Mouse (Mus musculus) mesoderm, embryonic 11.5 days (tissue): ENCODE measurements around the gene Olfr419.

Experiments
- DNase-seq: peaks from one replicate; pipeline ENCODE4 v3.0.0-alpha.2; 2012; ENCODE audit warnings: low read depth, low spot score

Olfr419 gene

GRCm38 (mm10) chr1:174251961-174252360, at the start of gene Olfr419:
TSS of gene Olfr419 (minus strand) at chr1:174252061.
- no peak for DNase-seq

- no peak for DNase-seq
Measured at GRCm38 (mm10) chr1:174270643-174271042, 18.8 kb upstream of the Olfr419 start.

DNA sequence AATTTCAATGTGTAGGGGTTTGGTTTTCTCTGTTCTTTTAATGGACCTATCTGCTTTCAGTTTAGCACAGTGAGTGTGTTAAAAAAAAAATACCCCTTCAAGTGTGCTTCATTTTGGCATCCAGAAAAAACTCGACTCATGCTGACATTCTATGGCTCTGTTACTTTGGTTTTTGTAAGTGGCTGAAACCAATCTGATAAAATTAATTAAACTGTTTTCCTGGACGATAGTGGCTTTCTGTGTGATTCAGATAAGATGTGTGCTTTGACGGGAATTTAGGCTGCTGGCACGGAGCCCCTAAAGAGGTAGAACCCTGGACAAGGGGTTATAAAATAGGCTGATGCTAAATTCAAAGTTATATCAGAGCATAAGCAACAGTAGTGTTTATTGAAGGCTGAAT, 17.3 kb upstream of the Olfr419 start:
- DNase-seq = no peak

GRCm38 (mm10) chr1:174267816-174268215, 16.0 kb upstream of the Olfr419 start:
- DNase-seq = no peak

- DNase-seq = no peak
Measured at GRCm38 (mm10) chr1:174250376-174250775, 1.5 kb downstream of the Olfr419 start.

DNA sequence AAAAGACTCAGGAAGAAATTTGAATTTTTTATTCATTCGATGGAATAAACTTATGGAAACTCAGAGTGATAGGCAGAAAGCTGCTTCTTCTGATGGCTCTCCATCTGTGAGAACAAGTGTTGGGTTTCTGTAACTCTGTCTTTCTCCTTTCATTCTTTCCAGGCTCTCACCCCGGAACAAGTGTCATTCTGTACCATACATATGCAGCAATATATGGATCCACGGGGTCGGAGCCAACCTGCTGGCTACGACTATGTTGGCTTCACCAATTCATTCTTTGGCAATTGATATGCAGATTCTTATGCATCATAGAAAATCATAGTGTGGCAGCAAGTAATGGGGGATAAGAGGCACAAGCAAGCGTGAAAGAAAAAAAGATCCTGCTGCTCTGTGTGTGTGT, 4.7 kb downstream of the Olfr419 start:
- no peak for DNase-seq

- DNase-seq = no peak
Measured at GRCm38 (mm10) chr1:174246080-174246479, 5.8 kb downstream of the Olfr419 start.

DNA sequence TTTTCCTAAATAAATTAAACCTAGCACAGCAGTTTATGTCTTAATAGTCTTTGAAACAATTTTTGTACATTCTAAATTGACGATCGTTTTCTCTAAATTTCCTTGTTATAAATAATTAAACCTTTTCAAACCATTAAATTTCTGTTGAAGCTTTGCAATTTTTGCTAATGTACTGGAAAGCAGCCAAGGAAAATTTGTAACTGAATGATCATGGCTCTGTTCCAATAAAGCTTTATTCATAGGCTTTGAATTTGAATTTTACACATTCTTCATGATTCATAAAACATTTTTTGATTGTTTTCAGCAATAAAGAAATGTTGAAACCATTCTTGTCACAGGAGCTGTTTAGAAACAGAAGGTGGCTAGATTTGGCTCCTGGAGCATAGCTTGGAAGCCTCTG, 7.2 kb downstream of the Olfr419 start:
- DNase-seq = no peak

DNA sequence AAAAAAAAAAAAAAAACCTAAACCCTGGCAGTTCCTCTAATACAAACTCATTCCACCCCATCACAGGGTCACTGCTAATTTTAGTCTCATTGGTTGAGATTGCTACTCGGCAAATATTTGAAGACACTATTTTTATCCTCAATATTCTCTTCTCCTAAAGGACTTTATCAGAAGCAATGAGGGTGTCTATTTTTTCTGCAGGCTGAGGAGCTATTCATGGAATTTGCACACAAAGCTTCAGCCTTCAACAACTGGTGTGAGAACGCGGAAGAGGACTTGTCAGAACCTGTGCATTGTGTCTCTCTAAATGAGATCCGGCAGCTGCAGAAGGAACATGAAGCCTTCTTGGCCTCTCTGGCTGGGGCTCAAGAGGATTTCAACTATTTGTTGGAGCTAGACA, 11.9 kb downstream of the Olfr419 start:
- DNase-seq = no peak

- DNase-seq = no peak
Measured at GRCm38 (mm10) chr1:174216528-174217204, 35.2 kb downstream of the Olfr419 start.

- no peak for DNase-seq
Measured at GRCm38 (mm10) chr1:174215270-174216038, 36.4 kb downstream of the Olfr419 start.

GRCm38 (mm10) chr1:174212286-174212685, 39.6 kb downstream of the Olfr419 start:
- DNase-seq = no peak

- no peak for DNase-seq
Measured at GRCm38 (mm10) chr1:174204699-174205098, 47.2 kb downstream of the Olfr419 start.
